Mouse (Mus musculus) midbrain, embryonic 12.5 days (tissue): Measurements from ENCODE around the gene Gm29666. TPM values are rescaled to one million over a fixed set of nuclear protein-coding genes. Genes with fewer than 3 reads are reported as not detected.
"Not testable (repeated sequence)": the region's sequence is repeated elsewhere in the genome, so short reads cannot be mapped to it uniquely, and the experiment has no call there.

Experiments used
- ATAC-seq: fragments of 200-750 bp; cut with Nextera tagmentation; 2 replicates; pipeline ENCODE4 v1.8.0; 2017; ENCODE audit warnings: low read depth, moderate TSS enrichment, moderate library complexity; ENCODE audit not compliant: low FRiP score
- H3K27ac ChIP-seq: fragments of 300-500 bp; sonication (generic); replicated peaks from 2 replicates; pipeline ENCODE4 v1.5.1; 2016; ENCODE audit warnings: mild to moderate bottlenecking
- H3K27me3 ChIP-seq: fragments of 300-500 bp; sonication (generic); 2 replicates; pipeline ENCODE4 v1.6.1; 2016; ENCODE audit warnings: mild to moderate bottlenecking
- H3K36me3 ChIP-seq: fragments of 300-500 bp; sonication (generic); 2 replicates; pipeline ENCODE4 v1.6.1; 2016
- H3K4me1 ChIP-seq: fragments of 300-500 bp; sonication (generic); 2 replicates; pipeline ENCODE4 v1.6.1; 2016
- H3K4me2 ChIP-seq: fragments of 300-500 bp; sonication (generic); replicated peaks from 2 replicates; pipeline ENCODE4 v1.6.1; 2016; ENCODE audit warnings: mild to moderate bottlenecking, moderate library complexity
- H3K4me3 ChIP-seq: fragments of 300-500 bp; sonication (generic); 2 replicates; pipeline ENCODE4 v1.5.1; 2016; ENCODE audit warnings: mild to moderate bottlenecking
- H3K9ac ChIP-seq: fragments of 300-500 bp; sonication (generic); replicated peaks from 2 replicates; pipeline ENCODE4 v1.6.1; 2016; ENCODE audit warnings: mild to moderate bottlenecking, moderate library complexity
- H3K9me3 ChIP-seq: fragments of 300-500 bp; sonication (generic); 2 replicates; pipeline ENCODE4 v1.6.1; 2016; ENCODE audit warnings: mild to moderate bottlenecking
- WGBS: fragments of 180-500 bp; shearing (Covaris S2); methylation state at CpG from one replicate; pipeline ENCODE4 v1.1.7; 2016; 5-methylcytosine and 5-hydroxymethylcytosine counted together
- polyA plus RNA-seq: library from polyadenylated mRNA; unstranded; fragments of >200 nt; fragmentation: Nextera tagmentation; extraction: Ambion mirVana; gene quantifications from 2 replicates; pipeline ENCODE4 v1.2.1, GENCODE M21; 2016

Gm29666 gene
- polyA plus RNA-seq, 1 experiment from 2014 or later: 0.97 TPM

- Histone ChIP-seq H3K4me1 (peaks cover 10% of the 10 kb centered on the region), H3K4me3 (no peak overlapping the region), H3K27ac (no peak overlapping the region), H3K9me3 (peaks cover 4% of the 10 kb centered on the region; the same call in 1 of the 2 replicates), H3K9ac (no peak overlapping the region), H3K36me3 (no peaks in the 10 kb centered on the region), H3K4me2 (no peak overlapping the region), H3K27me3 (peaks cover 51% of the 10 kb centered on the region)
- 87% methylated on average over 1 of the region's 1 CpGs for WGBS
- ATAC-seq: no peak
These were observed 23.2 kb downstream of the Gm29666 start for GRCm38 (mm10) chr15:84896664-84897063.

DNA sequence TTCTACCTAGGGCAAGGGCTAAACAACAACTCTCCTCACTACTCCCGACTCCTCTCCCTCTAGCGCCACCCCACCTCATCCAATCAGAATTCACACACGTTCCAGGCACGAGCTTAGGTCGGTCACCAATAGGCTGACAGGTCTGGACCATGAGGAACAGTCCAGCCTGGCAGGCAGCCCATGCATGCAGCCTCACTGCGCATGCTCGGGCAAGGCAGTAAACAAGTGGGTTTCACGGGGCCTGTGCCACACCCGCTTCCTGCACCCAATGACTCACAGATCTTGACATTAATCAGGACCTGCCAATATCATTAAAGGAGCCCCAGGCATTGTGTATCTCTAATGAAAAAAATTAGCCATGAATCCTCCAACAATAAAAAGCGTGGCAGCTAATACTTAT lies 23.6 kb downstream of the Gm29666 start:
- ATAC-seq, H3K27ac ChIP-seq, H3K4me3 ChIP-seq, H3K36me3 ChIP-seq, H3K9ac ChIP-seq, H3K4me2 ChIP-seq, H3K9me3 ChIP-seq: not testable (repeated sequence)
- Histone ChIP-seq H3K4me1 (peaks cover 14% of the 10 kb centered on the region), H3K27me3 (peaks cover 49% of the 10 kb centered on the region)
- WGBS: 71% methylated on average over 10 of the region's 10 CpGs

DNA sequence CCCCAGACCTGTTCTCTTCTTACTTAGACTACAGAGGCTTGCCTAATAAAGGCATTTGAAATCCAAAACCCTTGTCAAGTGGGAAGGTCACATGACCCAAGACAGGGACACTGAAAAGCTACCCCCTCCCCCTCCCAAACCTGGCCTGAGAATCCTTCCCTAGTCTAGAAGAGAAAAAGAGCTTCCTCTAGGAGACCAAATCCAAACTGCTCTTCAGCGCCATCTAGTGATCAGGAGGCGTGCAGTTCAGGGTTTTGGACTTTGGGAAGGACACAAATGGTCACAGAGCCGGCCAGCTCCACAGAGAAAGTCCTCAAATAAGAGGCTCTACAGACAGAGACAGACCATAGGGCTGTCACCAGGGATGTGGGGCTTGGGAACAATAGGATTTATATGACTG lies 28.2 kb downstream of the Gm29666 start:
- no peaks in the 10 kb centered on the region for H3K36me3 ChIP-seq
- no peak overlapping the region for H3K9ac ChIP-seq
- peaks cover 11% of the 10 kb centered on the region for H3K4me1 ChIP-seq
- ATAC-seq: peak; percentile 34; the same call in 1 of the 2 replicates
- H3K4me3 ChIP-seq: no peak overlapping the region
- no peak overlapping the region for H3K27ac ChIP-seq
- peaks cover 4% of the 10 kb centered on the region; the same call in 1 of the 2 replicates for H3K9me3 ChIP-seq
- H3K27me3 ChIP-seq: peaks cover 8% of the 10 kb centered on the region; the same call in 1 of the 2 replicates
- H3K4me2 ChIP-seq: no peak overlapping the region
- WGBS: 0% methylated on average over 3 of the region's 3 CpGs

DNA sequence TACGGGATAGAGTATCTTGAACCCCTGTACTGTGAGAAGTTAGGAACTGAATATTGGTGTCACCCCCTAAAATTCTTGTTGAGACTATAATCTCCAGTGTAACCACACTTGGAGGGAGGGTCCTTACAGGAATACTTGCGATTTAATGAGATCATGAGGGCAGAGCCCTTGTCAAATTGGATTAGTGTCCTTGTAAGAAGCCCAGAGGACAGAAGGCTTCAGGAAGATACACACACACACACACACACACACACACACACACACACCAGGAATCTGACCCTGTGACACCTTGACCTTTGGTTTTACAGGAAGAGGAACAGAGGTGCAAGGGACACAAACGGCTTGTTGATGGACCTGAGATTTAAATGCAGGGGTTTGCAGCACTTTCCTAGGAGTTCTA lies 28.6 kb downstream of the Gm29666 start:
- H3K4me3 ChIP-seq: no peak overlapping the region
- H3K4me1 ChIP-seq: peaks cover 11% of the 10 kb centered on the region
- no peak overlapping the region for H3K4me2 ChIP-seq
- H3K36me3 ChIP-seq: no peaks in the 10 kb centered on the region
- no peak overlapping the region for H3K27ac ChIP-seq
- peaks cover 4% of the 10 kb centered on the region; the same call in 1 of the 2 replicates for H3K9me3 ChIP-seq
- WGBS: 44% methylated on average over 3 of the region's 3 CpGs
- no peak for ATAC-seq
- 0 out of 2 replicates have a peak, but pooled peaks cover 5% of the 10 kb centered on the region for H3K27me3 ChIP-seq
- 0 out of 2 replicates have a peak overlapping the region, but pooled peaks have one; percentile 11 for H3K9ac ChIP-seq

DNA sequence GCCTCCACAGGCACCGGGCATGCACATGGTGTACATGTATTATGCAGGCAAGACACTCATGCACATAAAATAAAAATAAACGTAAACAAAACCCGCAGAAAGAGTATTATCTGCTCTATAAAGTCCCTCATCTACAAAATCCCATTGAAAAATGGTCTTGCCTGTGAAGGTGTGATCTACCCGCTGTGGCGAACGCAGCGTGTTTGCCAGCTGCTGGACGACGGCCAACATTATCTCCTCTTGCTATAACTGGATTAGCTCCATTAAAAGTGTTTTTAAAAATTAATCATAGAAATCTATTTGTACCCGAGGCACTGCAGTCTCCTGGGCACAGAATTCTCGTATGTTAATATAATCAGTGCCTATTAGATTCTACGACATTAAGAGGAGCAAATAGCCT lies 31.8 kb downstream of the Gm29666 start:
- peaks cover 11% of the 10 kb centered on the region for H3K4me1 ChIP-seq
- 83% methylated on average over 12 of the region's 12 CpGs for WGBS
- no peak overlapping the region for H3K27ac ChIP-seq
- H3K36me3 ChIP-seq: no peaks in the 10 kb centered on the region
- no peak overlapping the region for H3K4me3 ChIP-seq
- H3K9ac ChIP-seq: no peak overlapping the region
- H3K4me2 ChIP-seq: no peak overlapping the region
- H3K27me3 ChIP-seq: 0 out of 2 replicates have a peak, but pooled peaks cover 12% of the 10 kb centered on the region
- no peak for ATAC-seq
- no peaks in the 10 kb centered on the region for H3K9me3 ChIP-seq

GRCm38 (mm10) chr15:84877029-84877815 lies 42.6 kb downstream of the Gm29666 start:
- Histone ChIP-seq H3K4me1 (no peaks in the 10 kb centered on the region), H3K36me3 (no peaks in the 10 kb centered on the region), H3K27ac (no peak overlapping the region), H3K4me2 (no peak overlapping the region), H3K27me3 (no peaks in the 10 kb centered on the region; the same call in 1 of the 2 replicates), H3K4me3 (no peak overlapping the region), H3K9me3 (no peaks in the 10 kb centered on the region), H3K9ac (no peak overlapping the region)
- WGBS: 84% methylated on average over 12 of the region's 12 CpGs
- no peak for ATAC-seq

DNA sequence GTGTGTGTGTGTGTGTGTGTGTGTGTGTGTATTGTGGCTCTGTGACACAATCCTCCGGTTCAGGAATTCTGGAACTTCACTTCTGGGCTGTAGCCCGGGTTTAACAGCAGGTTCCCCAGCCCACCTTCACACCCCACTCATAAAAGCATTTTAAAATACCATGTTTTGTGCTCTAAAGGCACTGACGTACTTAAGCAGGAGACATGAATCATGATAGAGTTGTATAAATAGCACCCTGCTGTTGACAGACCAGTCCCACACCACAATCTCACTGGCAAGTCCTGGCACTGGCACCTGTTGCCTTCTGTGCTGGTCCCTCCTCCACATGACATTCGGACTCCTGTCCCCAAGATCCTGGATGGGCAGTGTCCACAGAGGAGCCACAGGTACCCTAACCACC lies 46.0 kb downstream of the Gm29666 start:
- no peak overlapping the region for H3K9ac ChIP-seq
- H3K36me3 ChIP-seq: no peaks in the 10 kb centered on the region
- WGBS: 85% methylated on average over 4 of the region's 4 CpGs
- no peak for ATAC-seq
- no peaks in the 10 kb centered on the region for H3K4me1 ChIP-seq
- no peaks in the 10 kb centered on the region for H3K9me3 ChIP-seq
- no peak overlapping the region for H3K27ac ChIP-seq
- H3K4me3 ChIP-seq: no peak overlapping the region
- no peaks in the 10 kb centered on the region for H3K27me3 ChIP-seq
- H3K4me2 ChIP-seq: no peak overlapping the region

- H3K9ac ChIP-seq: no peak overlapping the region
- H3K4me2 ChIP-seq: no peak overlapping the region
- no peak overlapping the region for H3K4me3 ChIP-seq
- H3K9me3 ChIP-seq: no peaks in the 10 kb centered on the region
- H3K36me3 ChIP-seq: no peaks in the 10 kb centered on the region
- no peaks in the 10 kb centered on the region for H3K27me3 ChIP-seq
- H3K27ac ChIP-seq: no peak overlapping the region
- 85% methylated on average over 11 of the region's 11 CpGs for WGBS
- ATAC-seq: no peak
- H3K4me1 ChIP-seq: no peaks in the 10 kb centered on the region
These were observed 46.8 kb downstream of the Gm29666 start for GRCm38 (mm10) chr15:84873079-84873478.

DNA sequence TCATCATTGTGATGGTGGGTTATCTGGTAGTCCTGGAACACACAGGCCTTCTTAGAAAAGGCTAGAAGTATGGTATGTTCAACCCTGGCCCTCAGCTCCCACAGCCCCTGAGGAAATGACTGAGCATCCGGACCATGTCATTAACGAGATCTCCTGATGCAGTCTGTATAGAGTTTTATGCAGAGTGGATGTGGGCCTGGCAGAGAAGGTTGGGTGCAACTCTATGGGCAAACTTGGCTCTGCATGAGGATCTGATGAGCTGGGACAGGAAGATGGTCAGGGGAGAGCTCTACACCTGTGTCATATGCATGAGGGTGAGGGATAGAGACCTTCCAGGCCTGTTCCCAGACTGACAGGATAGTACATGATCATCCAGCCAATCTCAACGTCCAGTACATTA lies 48.0 kb downstream of the Gm29666 start:
- H3K4me2 ChIP-seq: no peak overlapping the region
- 90% methylated on average over 3 of the region's 3 CpGs for WGBS
- no peak for ATAC-seq
- no peak overlapping the region for H3K27ac ChIP-seq
- no peak overlapping the region for H3K4me3 ChIP-seq
- H3K9me3 ChIP-seq: no peaks in the 10 kb centered on the region
- no peaks in the 10 kb centered on the region for H3K4me1 ChIP-seq
- no peak overlapping the region for H3K9ac ChIP-seq
- no peaks in the 10 kb centered on the region for H3K36me3 ChIP-seq
- no peaks in the 10 kb centered on the region for H3K27me3 ChIP-seq

GRCm38 (mm10) chr15:84861911-84862310 lies 57.9 kb downstream of the Gm29666 start:
- H3K4me3 ChIP-seq: no peak overlapping the region
- H3K36me3 ChIP-seq: no peaks in the 10 kb centered on the region
- peaks cover 4% of the 10 kb centered on the region for H3K4me1 ChIP-seq
- no peak overlapping the region for H3K27ac ChIP-seq
- peaks cover 19% of the 10 kb centered on the region for H3K27me3 ChIP-seq
- no peak overlapping the region for H3K4me2 ChIP-seq
- 90% methylated on average over 8 of the region's 8 CpGs for WGBS
- ATAC-seq: no peak
- H3K9ac ChIP-seq: no peak overlapping the region
- no peaks in the 10 kb centered on the region for H3K9me3 ChIP-seq
